Mouse (Mus musculus) T-helper 2 cell (primary cell): Measurements from ENCODE around the gene Smg6.

ENCODE experiments used
- in situ Hi-C: fragments of 300-600 bp; cut with MboI, MseI; formaldehyde crosslinking; loops from one replicate; pipeline ENCODE4 v1.15.1; 2025; ENCODE audit warnings: high pct_unique_total_duplicates

Smg6 gene

DNA sequence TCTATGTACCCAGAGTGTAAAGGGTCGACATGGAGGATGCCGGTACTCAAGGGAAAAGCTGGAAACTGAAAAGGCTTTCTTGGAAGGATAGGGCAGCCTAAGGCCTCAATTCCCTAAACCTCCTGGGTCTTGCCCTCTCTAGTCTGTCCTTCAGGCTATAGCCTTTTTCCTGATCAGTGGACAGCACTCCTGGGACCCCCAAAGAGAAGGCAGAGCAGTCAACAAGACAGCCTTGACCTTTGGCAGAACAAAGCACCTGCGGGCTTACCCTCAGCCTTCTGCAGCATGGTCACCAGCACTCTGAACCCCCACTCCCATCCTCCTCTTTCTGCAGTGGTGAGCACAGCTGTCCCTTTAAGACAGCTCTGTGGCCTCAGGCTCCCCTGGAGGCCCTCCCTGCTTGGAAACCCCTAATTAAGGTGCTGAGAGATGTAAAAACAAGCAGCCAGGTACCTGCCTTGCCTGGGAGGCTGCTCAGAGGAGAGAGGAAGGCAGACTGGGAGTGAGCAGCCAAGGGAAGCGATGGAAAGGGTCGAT lies 265.4 kb downstream of the Smg6 start, which contains the start of gene Dph1:
Dph1 (minus strand) TSS at position 337 of the 537 bp plus-strand sequence.
- in situ Hi-C loops = no loop called here

DNA sequence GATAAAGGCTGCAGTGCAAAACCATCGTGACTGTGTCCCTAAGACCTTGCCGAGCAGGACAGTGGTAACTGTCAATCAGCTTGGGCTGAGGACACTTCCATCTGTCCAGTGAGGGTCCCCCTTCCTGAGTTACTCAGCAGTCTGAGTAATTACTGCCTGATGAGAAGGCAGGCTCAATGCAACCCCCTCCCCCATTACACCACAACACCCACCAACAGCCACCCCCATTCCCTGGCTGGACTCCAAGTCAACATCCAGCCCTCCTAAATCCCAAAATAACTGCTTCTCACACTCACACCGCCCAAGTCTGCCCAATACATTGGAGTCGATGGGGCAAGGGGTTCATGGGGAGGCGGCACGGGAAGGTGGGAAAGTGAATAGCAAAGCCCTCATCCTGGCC lies 266.2 kb downstream of the Smg6 start:
- in situ Hi-C loops = no loop called here

DNA sequence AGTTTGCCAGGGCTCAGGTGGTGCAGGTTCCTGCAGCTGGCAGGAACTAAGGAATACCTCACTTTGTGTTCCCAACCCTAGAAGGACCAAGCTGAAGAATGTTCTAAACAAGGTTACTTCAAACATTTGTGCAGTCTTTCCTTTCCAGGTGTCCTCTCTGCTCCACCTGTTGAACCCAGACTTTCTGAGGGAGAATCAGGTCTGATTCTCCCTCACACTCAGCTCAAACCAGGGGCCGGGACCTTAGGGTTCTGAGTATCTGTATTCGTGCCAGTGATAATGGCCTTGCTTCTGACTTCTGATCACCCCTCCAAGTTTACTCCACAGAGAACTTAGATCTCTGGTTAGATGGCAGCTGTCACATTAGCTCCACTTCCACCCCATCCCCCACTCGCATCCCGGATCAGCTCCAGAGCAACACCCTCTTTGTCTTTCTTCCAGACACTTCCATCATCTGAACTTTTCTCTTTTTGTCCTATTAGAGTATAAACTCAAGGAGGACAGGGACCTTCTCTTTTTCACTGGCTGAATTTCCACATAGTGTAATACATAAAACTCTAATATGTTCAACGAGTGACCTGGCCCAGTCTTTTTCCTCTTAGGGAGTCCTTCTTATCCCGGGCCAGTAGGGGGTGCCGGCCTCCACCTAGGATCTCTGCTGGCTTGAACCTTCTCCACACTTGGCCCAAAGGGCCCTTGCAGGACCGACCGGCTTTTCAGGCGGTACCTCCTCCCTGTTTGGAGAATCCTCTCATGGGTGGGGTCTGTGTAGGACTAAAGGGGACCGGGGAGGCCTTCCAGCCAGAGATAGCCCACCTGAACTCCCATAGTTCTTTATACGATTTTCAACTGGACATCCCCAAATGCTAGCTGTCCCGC lies 267.0 kb downstream of the Smg6 start:
- in situ Hi-C loops = no loop called here

DNA sequence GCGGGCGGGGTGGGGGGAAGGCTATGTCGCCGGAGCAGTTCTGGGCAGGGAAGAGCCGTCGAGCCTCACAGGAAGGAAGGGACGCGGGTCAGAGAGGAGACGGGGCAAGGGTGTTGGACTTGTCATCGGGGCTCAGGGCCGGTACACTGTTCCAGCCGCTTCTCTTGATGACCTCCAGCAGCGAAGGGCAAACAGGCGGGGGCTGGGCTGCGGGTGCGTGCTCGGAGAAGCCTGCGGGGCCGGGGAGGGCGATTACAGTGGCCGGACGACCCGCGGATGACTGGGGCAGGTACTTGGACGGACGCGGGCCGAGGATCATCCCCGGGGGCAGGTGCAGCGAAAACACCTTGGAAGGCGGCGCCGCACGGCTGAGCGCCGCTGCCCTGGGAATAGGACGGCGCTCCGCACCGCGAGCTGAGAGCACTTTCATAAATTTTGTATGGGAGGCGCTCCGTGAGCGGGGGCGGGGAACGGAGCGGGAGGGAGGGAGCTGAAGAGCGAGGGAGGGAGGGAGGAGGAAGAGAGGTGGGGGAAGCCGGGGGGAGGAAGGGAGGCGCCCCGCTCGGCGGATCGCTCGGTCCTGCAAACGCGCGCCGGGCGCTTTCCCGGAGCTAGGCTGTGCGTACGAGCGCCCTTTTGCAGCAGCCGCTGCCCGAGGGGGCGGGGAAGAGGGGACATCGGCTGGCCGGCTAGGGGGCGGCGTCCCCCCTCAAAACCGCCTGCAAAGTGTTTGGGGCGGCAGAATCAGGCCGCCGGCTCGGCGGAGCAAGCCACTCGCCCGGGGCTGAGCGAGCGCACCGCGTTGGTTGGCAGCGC lies 267.8 kb downstream of the Smg6 start, which contains the start of gene Rtn4rl1:
Rtn4rl1 (plus strand) TSS at position 528 of the 816 bp plus-strand sequence.
- in situ Hi-C loops = no loop called here

DNA sequence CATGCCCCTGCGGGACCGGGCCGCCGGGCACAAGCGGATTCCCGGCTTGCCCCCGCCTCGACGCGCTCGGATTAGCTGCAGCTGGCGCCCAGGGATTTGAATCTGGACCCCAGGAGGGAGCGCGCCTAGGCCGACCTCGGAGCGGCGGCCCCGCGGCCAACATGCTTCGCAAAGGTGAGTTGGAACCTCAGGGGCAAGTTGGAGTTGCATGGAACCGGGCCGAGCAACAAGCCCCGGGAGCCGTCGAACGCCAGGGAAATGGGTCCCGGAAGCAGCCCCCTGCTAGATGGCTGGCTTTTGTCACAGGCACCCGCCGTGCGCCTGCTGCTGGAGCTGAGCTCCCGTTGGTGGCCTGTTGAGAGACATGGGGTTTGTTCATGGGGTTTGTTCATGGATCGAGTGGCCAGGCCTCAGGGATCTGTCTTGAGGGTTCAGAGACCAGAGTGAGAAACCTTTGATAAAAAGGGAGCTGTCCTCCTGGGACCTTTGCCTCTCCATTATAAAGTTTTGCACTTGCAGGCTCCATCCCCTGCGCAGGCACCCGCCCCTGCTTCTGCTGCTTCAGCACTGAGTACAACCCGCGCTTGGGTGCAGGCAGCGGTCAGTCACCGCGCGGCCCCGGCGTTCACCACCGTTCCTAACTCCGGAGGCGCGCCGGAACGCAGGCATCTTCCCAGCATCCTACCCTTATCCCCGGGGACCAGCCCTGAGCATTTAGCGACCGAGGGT lies 268.7 kb downstream of the Smg6 start:
- in situ Hi-C loops = no loop called here

DNA sequence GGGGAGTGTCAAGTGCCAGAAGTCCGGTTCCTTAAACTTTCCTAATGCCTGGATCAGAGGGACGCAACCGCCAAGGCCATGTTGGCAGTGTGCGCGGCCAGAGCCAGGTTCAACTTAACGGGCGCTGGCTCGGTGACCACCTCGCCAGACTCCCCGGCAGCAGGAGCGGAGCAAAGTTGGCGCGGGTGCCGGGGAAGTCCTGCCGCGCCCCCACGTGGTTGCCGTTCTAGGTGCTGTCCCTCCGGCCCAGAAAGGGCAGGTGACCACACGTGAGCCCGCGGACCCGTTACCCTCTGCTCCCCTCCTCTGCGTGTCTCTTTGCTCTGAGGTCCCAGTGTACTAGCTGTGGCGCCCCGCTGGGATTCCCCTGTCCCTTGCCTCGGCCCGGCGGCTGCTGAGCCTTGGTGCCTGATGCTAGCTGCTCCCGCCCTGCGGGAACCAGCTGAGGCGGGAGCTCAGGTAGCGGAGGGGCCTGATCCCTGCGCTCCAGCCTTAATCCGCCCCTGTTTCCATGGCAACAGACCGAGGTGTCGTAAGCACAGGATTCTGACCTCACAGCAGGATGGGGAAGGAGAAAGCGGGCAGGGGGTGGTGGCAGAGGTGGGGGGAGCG lies 269.3 kb downstream of the Smg6 start:
- in situ Hi-C loops = no loop called here

DNA sequence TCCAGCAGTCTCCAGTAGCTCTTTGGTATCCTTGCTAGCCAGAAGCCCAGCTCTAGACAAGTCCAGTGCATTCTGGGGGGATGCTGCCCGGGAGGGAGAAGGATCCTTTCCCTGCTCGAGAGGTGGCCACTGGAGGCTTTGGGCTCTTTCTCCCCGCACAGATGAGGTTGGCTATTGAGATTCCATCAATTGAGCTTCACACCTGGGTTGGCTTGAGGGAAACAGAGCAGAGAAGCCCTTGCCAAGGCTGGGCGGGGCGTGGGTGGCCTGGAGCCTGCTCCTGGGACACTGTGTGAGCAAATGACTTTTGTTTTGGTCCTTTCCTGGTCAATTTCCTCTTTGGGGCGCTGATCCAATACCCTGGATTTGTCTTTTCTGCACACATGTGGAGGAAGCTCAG lies 270.5 kb downstream of the Smg6 start:
- in situ Hi-C loops = no loop called here

DNA sequence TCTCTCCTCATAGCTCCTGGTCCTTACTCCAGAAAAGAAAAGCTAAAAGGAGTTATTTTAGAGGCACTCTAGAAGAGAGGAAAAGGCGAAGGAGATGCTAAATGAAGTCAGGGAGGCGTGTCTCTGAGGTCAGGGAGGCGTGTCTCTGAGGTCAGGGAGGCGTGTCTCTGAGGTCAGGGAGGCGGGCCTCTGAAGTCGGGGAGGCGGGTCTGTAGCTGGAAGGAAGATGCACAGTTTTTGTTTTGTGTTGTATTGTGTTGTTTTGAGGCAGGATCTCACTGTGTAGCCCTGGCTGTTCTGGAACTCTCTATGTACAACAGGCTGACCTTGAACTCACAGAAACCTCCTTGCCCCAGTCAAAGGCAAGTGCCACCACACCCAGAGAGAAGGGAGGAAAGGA lies 272.3 kb downstream of the Smg6 start:
- in situ Hi-C loops = no loop called here

DNA sequence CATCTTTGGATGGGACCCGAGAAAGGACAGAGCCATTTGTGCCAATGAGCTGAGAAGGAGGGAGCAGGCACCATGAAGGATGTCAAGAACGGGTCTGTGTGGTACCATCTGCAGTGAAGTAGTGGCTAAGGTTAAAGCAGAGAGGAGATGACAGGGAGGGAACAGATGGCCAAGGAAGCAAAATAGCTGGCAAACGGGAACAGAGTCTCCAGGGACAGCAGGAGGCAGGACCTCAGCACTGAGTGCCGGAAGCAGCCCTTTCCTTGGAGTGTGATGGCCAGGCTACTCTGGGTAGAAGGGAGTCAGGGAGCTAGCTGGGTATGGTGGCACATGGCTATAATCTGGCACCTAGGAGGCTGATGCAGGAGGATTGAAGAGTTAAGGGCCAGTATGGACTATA lies 273.2 kb downstream of the Smg6 start:
- in situ Hi-C loops = no loop called here

DNA sequence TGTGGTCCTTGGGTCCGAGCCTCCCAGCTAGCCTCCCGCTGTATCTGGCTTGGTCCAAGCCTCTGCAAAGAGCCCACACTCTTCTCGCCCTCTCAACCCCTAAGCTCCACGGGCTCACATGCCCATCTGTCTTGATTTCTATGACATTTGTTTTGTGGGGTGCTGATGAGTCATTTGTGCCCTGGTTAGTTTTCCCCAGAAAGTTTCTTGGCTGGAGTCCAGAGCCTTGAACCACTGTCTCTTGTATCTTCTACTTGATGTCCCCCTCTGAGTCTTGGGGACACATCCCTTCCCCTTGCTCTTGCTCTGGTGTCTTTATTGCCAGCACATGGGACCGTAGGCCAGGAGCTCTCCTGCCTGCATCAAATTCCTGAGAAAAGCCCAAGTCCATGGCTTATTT lies 274.3 kb downstream of the Smg6 start:
- in situ Hi-C loops = no loop called here

DNA sequence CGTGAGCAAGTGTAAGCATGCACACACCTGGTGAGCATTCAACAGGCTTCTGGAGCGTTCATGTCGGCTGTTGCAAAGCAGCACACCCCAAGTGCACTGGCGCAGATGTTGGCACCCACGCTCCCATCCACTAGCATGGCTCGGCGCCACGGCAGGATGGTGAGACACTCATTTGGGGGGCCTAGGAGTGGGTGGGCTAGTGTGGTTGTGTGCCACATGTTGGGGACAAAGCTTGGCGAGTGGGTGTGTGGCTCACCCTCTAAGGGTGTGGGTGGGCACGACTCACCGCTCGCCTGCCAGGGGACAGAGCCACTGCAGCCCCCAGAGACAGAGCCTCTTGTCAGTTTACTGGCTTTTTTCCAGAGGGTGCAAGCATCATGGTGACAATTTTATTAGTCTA lies 275.3 kb downstream of the Smg6 start:
- in situ Hi-C loops = no loop called here

DNA sequence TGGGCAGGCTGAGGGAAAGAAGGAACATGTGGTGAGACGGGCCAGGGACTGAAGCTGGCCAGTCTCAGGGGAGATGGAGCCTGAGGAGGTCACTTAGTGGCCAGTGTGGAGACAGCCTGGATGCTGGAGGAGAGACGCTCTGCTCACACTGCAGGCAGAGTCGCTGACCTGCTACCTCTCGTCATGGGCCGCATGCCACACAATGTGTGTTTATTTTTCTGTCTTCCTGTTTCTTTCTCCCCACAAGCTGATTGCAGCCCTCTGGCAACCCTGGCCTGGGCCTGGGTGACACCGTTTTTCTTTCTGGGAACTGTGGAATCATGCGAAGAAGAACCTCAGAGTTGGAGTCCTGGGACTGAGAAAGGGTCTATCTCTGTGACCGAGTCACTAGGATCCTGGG lies 276.1 kb downstream of the Smg6 start:
- in situ Hi-C loops = no loop called here

DNA sequence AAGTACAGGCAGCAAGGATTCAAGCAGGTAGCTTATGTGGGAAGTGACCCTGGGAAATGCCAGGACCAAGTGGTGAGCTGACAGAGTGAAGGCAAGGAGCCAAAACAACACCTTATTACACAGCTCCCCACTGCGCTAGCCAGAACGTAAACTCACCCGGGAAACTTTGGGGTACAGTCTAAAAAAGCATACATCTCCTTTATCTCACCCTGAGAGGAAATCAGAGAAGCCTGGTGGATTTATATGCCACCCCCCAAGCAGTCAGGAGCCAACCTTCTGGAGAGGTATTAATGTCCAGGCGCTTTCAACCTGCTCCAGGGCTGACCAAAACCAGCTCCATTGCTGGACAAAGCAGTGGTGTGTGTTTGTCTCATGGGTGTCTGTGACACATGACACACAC lies 278.3 kb downstream of the Smg6 start:
- in situ Hi-C loops = no loop called here

DNA sequence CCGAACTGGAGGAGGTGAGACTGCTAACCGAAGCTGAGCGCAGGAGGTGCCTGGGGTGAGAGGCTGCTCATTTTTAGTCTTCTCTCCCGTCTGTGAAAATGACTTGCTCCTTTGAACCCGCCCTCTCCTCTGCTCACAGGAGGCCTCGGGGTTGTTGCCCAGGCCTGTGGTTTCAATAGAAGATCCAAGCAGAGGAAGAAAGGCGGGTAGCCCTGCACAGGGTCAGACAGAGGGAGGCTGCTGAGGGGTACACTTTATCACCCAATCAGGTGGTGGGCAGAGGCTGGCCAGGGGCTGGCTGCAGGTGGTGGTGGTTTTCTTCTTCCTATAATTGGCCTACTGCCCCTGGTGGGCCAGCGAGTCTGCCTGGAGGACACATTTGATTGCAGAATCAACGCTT lies 278.8 kb downstream of the Smg6 start:
- in situ Hi-C loops = no loop called here

DNA sequence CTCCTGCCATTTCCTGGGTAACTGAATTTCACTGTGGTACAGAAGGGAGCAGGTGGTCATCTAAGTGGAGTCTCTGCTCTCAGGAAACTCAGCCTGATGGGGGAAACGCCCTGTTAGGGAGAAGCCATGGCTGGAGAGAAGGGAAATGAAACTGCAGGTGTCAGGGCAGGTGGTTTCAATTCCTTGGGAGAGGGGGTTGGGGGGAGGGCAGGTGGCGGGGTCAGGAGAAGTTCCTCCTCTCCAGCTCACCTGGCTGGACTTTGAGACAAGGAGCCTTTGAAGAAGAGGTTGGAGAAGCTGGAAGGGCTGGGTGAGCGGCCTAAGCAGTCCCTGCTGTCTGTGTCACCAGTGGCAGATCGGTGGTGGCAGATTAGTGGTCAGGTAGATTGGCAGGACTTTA lies 280.7 kb downstream of the Smg6 start:
- in situ Hi-C loops = no loop called here

DNA sequence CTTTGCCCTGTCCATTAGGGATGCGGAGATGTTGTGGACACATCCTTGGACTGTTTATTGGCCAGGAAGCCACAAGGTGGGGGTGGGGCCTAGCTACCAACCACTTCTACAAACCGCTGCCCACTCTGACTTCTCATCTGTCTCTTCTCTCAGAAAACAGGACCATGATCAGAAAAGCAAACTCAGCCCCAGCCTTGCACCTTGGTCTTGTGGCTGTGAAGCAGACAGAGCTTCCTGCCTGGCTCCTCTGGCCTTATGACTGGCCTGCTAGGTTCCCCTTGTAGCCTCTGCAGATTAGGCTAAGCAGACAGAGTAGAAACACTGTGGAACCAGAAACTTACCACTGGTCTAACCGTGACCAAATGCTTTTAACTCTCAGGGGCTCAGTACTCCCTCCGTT lies 283.7 kb downstream of the Smg6 start:
- in situ Hi-C loops = no loop called here

DNA sequence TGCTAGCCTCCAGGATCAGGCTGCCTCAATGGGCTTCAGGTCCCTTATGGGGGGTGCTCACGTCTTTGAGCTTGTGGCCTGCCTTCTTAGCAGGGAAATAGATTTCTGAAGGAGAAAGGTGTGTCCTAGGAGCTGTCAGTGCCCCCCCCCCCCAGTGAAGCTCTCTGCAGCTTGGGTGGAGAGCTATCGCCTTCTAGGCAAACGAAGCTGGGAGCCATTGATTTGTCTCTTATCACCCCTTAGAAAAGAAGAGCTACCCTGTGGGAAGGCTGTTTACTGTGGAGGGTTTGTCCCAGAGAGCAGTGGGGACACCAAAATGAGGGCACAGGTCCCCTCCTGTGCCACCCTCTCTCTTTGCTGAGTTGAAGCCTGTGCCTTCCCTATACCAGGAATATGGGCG lies 284.5 kb downstream of the Smg6 start:
- in situ Hi-C loops = no loop called here

DNA sequence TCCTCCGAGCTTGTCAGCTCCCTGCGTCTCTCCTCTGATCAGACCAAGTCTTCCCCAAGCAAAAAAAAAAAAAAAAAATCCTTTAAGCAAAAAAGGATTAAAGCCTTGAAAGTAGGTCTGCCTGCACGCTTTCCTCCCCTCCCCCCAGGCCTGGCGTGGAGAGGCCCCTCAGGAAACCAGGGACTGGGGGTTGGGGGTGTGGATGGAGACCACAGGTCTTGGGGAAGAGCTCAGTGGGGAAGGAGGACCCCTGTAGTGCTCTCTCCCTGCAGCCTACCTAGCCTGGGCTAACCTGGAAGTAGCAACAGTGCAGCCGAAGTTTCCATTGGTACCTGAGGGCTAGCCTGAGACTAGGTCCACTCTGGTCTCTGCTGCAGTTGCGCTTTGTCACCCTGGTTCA lies 285.1 kb downstream of the Smg6 start:
- in situ Hi-C loops = no loop called here

DNA sequence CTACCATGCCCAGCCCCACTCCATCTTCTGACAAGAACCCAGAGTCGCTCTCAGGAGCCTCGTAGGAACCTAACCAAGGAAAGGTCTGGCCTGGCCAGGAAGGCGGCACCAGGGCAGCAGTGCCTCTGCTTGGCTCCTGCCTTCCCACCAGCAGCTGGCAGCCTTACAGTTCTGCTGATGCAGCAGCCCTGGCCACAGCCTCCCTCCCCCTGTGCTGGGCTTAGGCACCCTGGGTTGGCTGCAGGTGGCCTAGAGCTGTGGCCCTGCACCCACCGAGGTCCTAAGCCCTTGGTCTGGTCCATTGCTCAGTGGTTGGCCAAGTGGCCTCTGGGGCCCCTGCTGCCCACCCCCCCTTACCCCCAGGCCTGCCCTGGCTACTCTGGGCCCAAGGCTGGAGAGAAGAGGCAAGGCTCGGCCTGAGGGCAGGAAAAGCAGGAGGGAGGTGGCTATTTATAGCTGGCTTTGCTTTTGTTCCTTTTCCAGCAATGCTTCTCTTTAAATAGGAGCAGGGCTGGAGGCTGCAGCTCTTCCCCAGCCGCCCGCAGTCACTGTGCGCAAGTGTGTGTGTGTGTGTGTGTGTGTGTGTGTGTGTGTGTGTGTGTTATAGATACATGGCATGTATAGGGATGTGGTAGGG lies 286.5 kb downstream of the Smg6 start:
- in situ Hi-C loops = no loop called here

DNA sequence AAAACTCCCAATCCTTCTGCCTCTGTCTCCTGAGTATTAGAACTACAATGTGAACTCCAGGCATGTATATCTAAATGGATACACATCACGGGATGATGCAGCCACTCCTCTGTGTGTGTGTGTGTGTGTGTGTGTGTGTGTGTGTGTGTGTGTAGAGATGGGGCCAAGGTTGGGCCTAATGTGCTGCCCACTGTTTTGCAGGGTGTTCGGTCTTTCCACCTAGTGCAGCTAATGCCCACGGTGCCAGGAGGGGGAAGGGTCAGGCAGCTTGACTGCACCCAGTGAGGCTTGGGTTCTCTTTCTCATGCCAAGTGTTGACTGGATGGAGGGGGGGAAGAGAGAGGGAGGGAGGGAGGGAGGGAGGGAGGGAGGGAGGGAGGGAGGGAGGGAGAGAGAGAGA lies 287.3 kb downstream of the Smg6 start:
- in situ Hi-C loops = no loop called here
